Mouse (Mus musculus) spleen, adult 2 months (tissue): ENCODE measurements around the gene Retreg1.

ENCODE experiments used
- CTCF ChIP-seq: fragments of 200-500 bp; IDR thresholded peaks from 2 replicates; pipeline ENCODE4 v1.5.1; 2011; ENCODE audit warnings: mild to moderate bottlenecking, inconsistent platforms; ENCODE audit not compliant: insufficient read depth, insufficient read length, insufficient replicate concordance; ENCODE audit errors: extremely low read depth
- POLR2A ChIP-seq: fragments of 200-500 bp; IDR thresholded peaks from 2 replicates; pipeline ENCODE4 v1.6.1; 2011; ENCODE audit warnings: low read depth, low read length, inconsistent platforms

DNA sequence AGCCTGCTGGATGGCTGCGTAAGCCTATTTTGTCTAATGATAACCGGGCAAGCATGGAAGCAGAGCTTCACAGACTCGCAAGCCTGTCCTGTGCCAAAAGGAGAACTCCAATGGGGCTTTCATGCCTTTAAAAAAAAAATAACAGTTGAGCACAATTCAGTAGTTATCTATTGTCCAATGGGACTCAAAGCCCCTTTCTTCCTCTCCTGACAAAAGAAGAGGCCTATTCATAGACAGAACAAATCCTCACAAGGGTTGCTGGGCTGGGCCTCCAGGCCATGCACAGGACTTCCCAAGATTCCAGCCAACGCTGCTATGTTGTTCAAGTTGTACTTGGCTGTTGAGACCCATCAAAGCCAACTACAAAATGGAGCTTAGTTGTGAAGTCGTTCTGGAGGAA is 56.0 kb downstream of the Retreg1 start:
- TF ChIP-seq CTCF = no peak
- no peak for TF ChIP-seq POLR2A
